Mouse (Mus musculus): ENCODE measurements around the gene Aspg. TPM values are rescaled to one million over a fixed set of nuclear protein-coding genes. Genes with fewer than 3 reads are reported as not detected.

Aspg gene
- polyA plus RNA-seq, 1 experiment = 1.3 TPM

GRCm38 (mm10) chr12:112145875-112146651 lies 39.6 kb downstream of the Aspg start, which contains the start of gene Kif26a:
Gene Kif26a (plus strand): TSS chr12:112146208.
- no peaks in the 10 kb centered on the region for H3K4me1 ChIP-seq (ENCODE audit: control insufficient read depth, insufficient read depth, low read length)
- peak within 1 kb of the TSS; percentile 35 for H3K4me3 ChIP-seq (ENCODE audit: insufficient read depth, low read length)
- TF ChIP-seq POLR2A (IDR thresholded peaks at IDR 0.05; ENCODE audit: low read depth, low read length) (peak; percentile 53), CTCF (IDR thresholded peaks at IDR 0.05; ENCODE audit: borderline replicate concordance, insufficient read depth, low read length) (peak; percentile 52)
- H3K27ac ChIP-seq (ENCODE audit: insufficient read depth, low read length) = no peak within 1 kb of the TSS

- H3K4me3 ChIP-seq (ENCODE audit: insufficient read depth, low read length) = no peak overlapping the region
- TF ChIP-seq CTCF (IDR thresholded peaks at IDR 0.05; ENCODE audit: borderline replicate concordance, insufficient read depth, low read length) (no peak), POLR2A (IDR thresholded peaks at IDR 0.05; ENCODE audit: low read depth, low read length) (no peak)
- H3K27ac ChIP-seq (ENCODE audit: insufficient read depth, low read length) = no peak overlapping the region
- no peaks in the 10 kb centered on the region; the same call in 1 of the 2 replicates for H3K4me1 ChIP-seq (ENCODE audit: control insufficient read depth, insufficient read depth, low read length)
These were observed 40.9 kb downstream of the Aspg start for GRCm38 (mm10) chr12:112147365-112147764.

GRCm38 (mm10) chr12:112150011-112150410 lies 43.5 kb downstream of the Aspg start:
- TF ChIP-seq POLR2A (IDR thresholded peaks at IDR 0.05; ENCODE audit: low read depth, low read length) (no peak), CTCF (IDR thresholded peaks at IDR 0.05; ENCODE audit: borderline replicate concordance, insufficient read depth, low read length) (no peak)
- Histone ChIP-seq H3K27ac (ENCODE audit: insufficient read depth, low read length) (no peak overlapping the region), H3K4me1 (ENCODE audit: control insufficient read depth, insufficient read depth, low read length) (no peaks in the 10 kb centered on the region; the same call in 1 of the 2 replicates), H3K4me3 (ENCODE audit: insufficient read depth, low read length) (no peak overlapping the region)

GRCm38 (mm10) chr12:112151244-112151979 lies 44.9 kb downstream of the Aspg start:
- TF ChIP-seq CTCF (IDR thresholded peaks at IDR 0.05; ENCODE audit: borderline replicate concordance, insufficient read depth, low read length) (no peak), POLR2A (IDR thresholded peaks at IDR 0.05; ENCODE audit: low read depth, low read length) (no peak)
- no peak overlapping the region for H3K4me3 ChIP-seq (ENCODE audit: insufficient read depth, low read length)
- no peaks in the 10 kb centered on the region; the same call in 1 of the 2 replicates for H3K4me1 ChIP-seq (ENCODE audit: control insufficient read depth, insufficient read depth, low read length)
- no peak overlapping the region for H3K27ac ChIP-seq (ENCODE audit: insufficient read depth, low read length)

GRCm38 (mm10) chr12:112151980-112152362 lies 45.5 kb downstream of the Aspg start:
- TF ChIP-seq CTCF (IDR thresholded peaks at IDR 0.05; ENCODE audit: borderline replicate concordance, insufficient read depth, low read length) = no peak
- TF ChIP-seq POLR2A (IDR thresholded peaks at IDR 0.05; ENCODE audit: low read depth, low read length) = no peak
- Histone ChIP-seq H3K27ac (ENCODE audit: insufficient read depth, low read length) (no peak overlapping the region), H3K4me3 (ENCODE audit: insufficient read depth, low read length) (no peak overlapping the region), H3K4me1 (ENCODE audit: control insufficient read depth, insufficient read depth, low read length) (no peaks in the 10 kb centered on the region; the same call in 1 of the 2 replicates)

GRCm38 (mm10) chr12:112153597-112153996 lies 47.1 kb downstream of the Aspg start:
- Histone ChIP-seq H3K4me1 (ENCODE audit: control insufficient read depth, insufficient read depth, low read length) (no peaks in the 10 kb centered on the region; the same call in 1 of the 2 replicates), H3K27ac (ENCODE audit: insufficient read depth, low read length) (no peak overlapping the region), H3K4me3 (ENCODE audit: insufficient read depth, low read length) (no peak overlapping the region)
- TF ChIP-seq CTCF (IDR thresholded peaks at IDR 0.05; ENCODE audit: borderline replicate concordance, insufficient read depth, low read length) = no peak
- TF ChIP-seq POLR2A (IDR thresholded peaks at IDR 0.05; ENCODE audit: low read depth, low read length) = no peak

GRCm38 (mm10) chr12:112154476-112154875 lies 48.0 kb downstream of the Aspg start:
- H3K4me3 ChIP-seq (ENCODE audit: insufficient read depth, low read length) = no peak overlapping the region
- no peaks in the 10 kb centered on the region; the same call in 1 of the 2 replicates for H3K4me1 ChIP-seq (ENCODE audit: control insufficient read depth, insufficient read depth, low read length)
- no peak overlapping the region for H3K27ac ChIP-seq (ENCODE audit: insufficient read depth, low read length)
- TF ChIP-seq POLR2A (IDR thresholded peaks at IDR 0.05; ENCODE audit: low read depth, low read length) = no peak
- TF ChIP-seq CTCF (IDR thresholded peaks at IDR 0.05; ENCODE audit: borderline replicate concordance, insufficient read depth, low read length) = no peak

GRCm38 (mm10) chr12:112155218-112156051 lies 49.0 kb downstream of the Aspg start:
- Histone ChIP-seq H3K4me3 (ENCODE audit: insufficient read depth, low read length) (no peak overlapping the region), H3K27ac (ENCODE audit: insufficient read depth, low read length) (no peak overlapping the region), H3K4me1 (ENCODE audit: control insufficient read depth, insufficient read depth, low read length) (no peaks in the 10 kb centered on the region; the same call in 1 of the 2 replicates)
- TF ChIP-seq POLR2A (IDR thresholded peaks at IDR 0.05; ENCODE audit: low read depth, low read length) (no peak), CTCF (IDR thresholded peaks at IDR 0.05; ENCODE audit: borderline replicate concordance, insufficient read depth, low read length) (no peak)

- TF ChIP-seq CTCF (IDR thresholded peaks at IDR 0.05; ENCODE audit: borderline replicate concordance, insufficient read depth, low read length) (no peak), POLR2A (IDR thresholded peaks at IDR 0.05; ENCODE audit: low read depth, low read length) (no peak)
- Histone ChIP-seq H3K4me3 (ENCODE audit: insufficient read depth, low read length) (no peak overlapping the region), H3K4me1 (ENCODE audit: control insufficient read depth, insufficient read depth, low read length) (no peaks in the 10 kb centered on the region), H3K27ac (ENCODE audit: insufficient read depth, low read length) (no peak overlapping the region)
These were observed 50.3 kb downstream of the Aspg start for GRCm38 (mm10) chr12:112156804-112157203.

All from embryonic fibroblast, embryonic 13.5 days (primary cell).